Mouse (Mus musculus) CH12.LX (cell line): ENCODE measurements at regions not wholly inside any gene's neighbourhood (a gene's known extent, or its start where the extent isn't known, plus 50 kb on each side); places are given as distances from the start of the nearest gene placed in this dataset.
A peak's percentile ranks its signal among the peaks of the same experiment; 100 is the strongest.

Experiments
- DNase-seq: peaks from one replicate; pipeline ENCODE4 v3.0.0-alpha.2; 2013; ENCODE audit errors: extremely low read depth
- H3K27ac ChIP-seq: 2 replicates; pipeline ENCODE4 v1.5.1; 2012; ENCODE audit warnings: low read depth, mild to moderate bottlenecking, control low read depth, moderate library complexity; ENCODE audit not compliant: insufficient read depth
- H3K27me3 ChIP-seq: replicated peaks from 2 replicates; pipeline ENCODE3; 2012; ENCODE audit warnings: inconsistent platforms
- H3K36me3 ChIP-seq, 2 experiments: replicated peaks in 1 of 2; 2 replicates each; pipeline versions ENCODE3 to v1.6.1; 2012; ENCODE audit warnings: inconsistent platforms in 1 of 2, low read length in 1 of 2, mild to moderate bottlenecking in 1 of 2, mixed read lengths in 1 of 2, moderate library complexity in 1 of 2; ENCODE audit not compliant: control insufficient read depth in 1 of 2, insufficient read depth in 1 of 2
- H3K4me1 ChIP-seq, 2 experiments: 2 replicates each; pipeline ENCODE4 v1.6.1; 2012; ENCODE audit warnings: inconsistent platforms in 1 of 2, moderate library complexity in 1 of 2; ENCODE audit not compliant: insufficient read depth in 2 of 2, control insufficient read depth in 1 of 2
- H3K4me2 ChIP-seq: 2 replicates; pipeline ENCODE4 v1.6.1; 2012; ENCODE audit warnings: low read depth, mild to moderate bottlenecking, control low read depth; ENCODE audit not compliant: poor library complexity, insufficient read depth, severe bottlenecking
- H3K4me3 ChIP-seq, 3 experiments: fragments of 150-350 bp in 1 of 3; sonication (generic) in 1 of 3; replicated peaks in 1 of 3; 2 replicates each; pipeline versions ENCODE3 to v1.5.1; 2011 to 2012; ENCODE audit warnings: low read depth in 2 of 3, low read length in 2 of 3, mild to moderate bottlenecking in 2 of 3, moderate library complexity in 2 of 3, control low read depth in 1 of 3, improper control_type of control experiment in 1 of 3, inconsistent platforms in 1 of 3, mixed read lengths in 1 of 3; ENCODE audit not compliant: poor library complexity in 1 of 3
- H3K79me2 ChIP-seq: replicated peaks from 2 replicates; pipeline ENCODE4 v1.6.1; 2012; ENCODE audit warnings: mild to moderate bottlenecking, moderate library complexity; ENCODE audit not compliant: control insufficient read depth, poor library complexity, insufficient read depth, severe bottlenecking; ENCODE audit errors: extremely low read depth
- H3K9ac ChIP-seq: 2 replicates; pipeline ENCODE4 v1.6.1; 2012; ENCODE audit warnings: low read depth, mild to moderate bottlenecking, control low read depth, moderate library complexity; ENCODE audit not compliant: insufficient read depth
- H3K9me3 ChIP-seq: replicated peaks from 2 replicates; pipeline ENCODE3; 2012; ENCODE audit warnings: low read length, inconsistent platforms, mixed read lengths
- BHLHE40 ChIP-seq: IDR thresholded peaks from 2 replicates; pipeline ENCODE4 v1.6.1; 2011; ENCODE audit warnings: mild to moderate bottlenecking, low read depth, low read length, improper control_type of control experiment
- CHD2 ChIP-seq: IDR thresholded peaks from 2 replicates; pipeline ENCODE4 v1.6.1; 2011; ENCODE audit warnings: low read length, improper control_type of control experiment
- EP300 ChIP-seq: IDR thresholded peaks from 2 replicates; pipeline ENCODE4 v1.6.1; 2011; ENCODE audit warnings: low read length, improper control_type of control experiment
- ETS1 ChIP-seq: conservative IDR thresholded peaks from 2 replicates; pipeline ENCODE4 v1.6.1; 2012; ENCODE audit warnings: low read depth, mild to moderate bottlenecking, inconsistent platforms, low read length, improper control_type of control experiment, moderate library complexity
- IRF4 ChIP-seq: IDR thresholded peaks from 2 replicates; pipeline ENCODE4 v1.6.1; 2014; ENCODE audit warnings: low read depth, mild to moderate bottlenecking, inconsistent platforms, low read length, improper control_type of control experiment
- JUN ChIP-seq: IDR thresholded peaks from 2 replicates; pipeline ENCODE4 v1.6.1; 2011; ENCODE audit warnings: low read depth, mild to moderate bottlenecking, low read length, improper control_type of control experiment, moderate library complexity; ENCODE audit not compliant: insufficient read depth
- JUND ChIP-seq: conservative IDR thresholded peaks from 2 replicates; pipeline ENCODE4 v1.6.1; 2011; ENCODE audit warnings: low read depth, low read length, improper control_type of control experiment
- MAFK ChIP-seq: IDR thresholded peaks from 2 replicates; pipeline ENCODE4 v1.6.1; 2011; ENCODE audit warnings: low read length, improper control_type of control experiment; ENCODE audit not compliant: insufficient replicate concordance
- MAZ ChIP-seq: IDR thresholded peaks from 2 replicates; pipeline ENCODE4 v1.6.1; 2012; ENCODE audit warnings: low read depth, mild to moderate bottlenecking, inconsistent platforms, low read length, improper control_type of control experiment, moderate library complexity
- MEF2A ChIP-seq: IDR thresholded peaks from 2 replicates; pipeline ENCODE4 v1.6.1; 2014; ENCODE audit warnings: low read depth, mild to moderate bottlenecking, inconsistent platforms, low read length, improper control_type of control experiment, borderline replicate concordance
- MXI1 ChIP-seq: IDR thresholded peaks from 2 replicates; pipeline ENCODE4 v1.6.1; 2011; ENCODE audit warnings: mild to moderate bottlenecking, low read depth, low read length, improper control_type of control experiment
- NELFE ChIP-seq: IDR thresholded peaks from 2 replicates; pipeline ENCODE4 v1.6.1; 2011; ENCODE audit warnings: low read depth, low read length, improper control_type of control experiment
- NRF1 ChIP-seq: IDR thresholded peaks from 2 replicates; pipeline ENCODE4 v1.6.1; 2014; ENCODE audit warnings: low read depth, mild to moderate bottlenecking, inconsistent platforms, low read length, improper control_type of control experiment, moderate library complexity
- POLR2A ChIP-seq: IDR thresholded peaks from 2 replicates; pipeline ENCODE4 v1.6.1; 2011; ENCODE audit warnings: low read depth, mild to moderate bottlenecking, improper control_type of control experiment, low read length
- RCOR1 ChIP-seq: conservative IDR thresholded peaks from 2 replicates; pipeline ENCODE4 v1.6.1; 2012; ENCODE audit warnings: low read depth, mild to moderate bottlenecking, inconsistent platforms, low read length, improper control_type of control experiment
- SIN3A ChIP-seq: IDR thresholded peaks from 2 replicates; pipeline ENCODE4 v1.6.1; 2012; ENCODE audit warnings: low read length, improper control_type of control experiment, inconsistent platforms
- SMC3 ChIP-seq: IDR thresholded peaks from 2 replicates; pipeline ENCODE4 v1.6.1; 2011; ENCODE audit warnings: low read depth, low read length, improper control_type of control experiment
- TBP ChIP-seq: conservative IDR thresholded peaks from 2 replicates; pipeline ENCODE4 v1.6.1; 2011; ENCODE audit warnings: low read depth, low read length, improper control_type of control experiment
- TCF12 ChIP-seq: IDR thresholded peaks from 2 replicates; pipeline ENCODE4 v1.6.1; 2014; ENCODE audit warnings: low read depth, mild to moderate bottlenecking, inconsistent platforms, low read length, improper control_type of control experiment
- UBTF ChIP-seq: IDR thresholded peaks from 2 replicates; pipeline ENCODE4 v1.6.1; 2012; ENCODE audit warnings: low read depth, mild to moderate bottlenecking, inconsistent platforms, low read length, improper control_type of control experiment, moderate library complexity
- USF1 ChIP-seq: IDR thresholded peaks from 2 replicates; pipeline ENCODE4 v1.6.1; 2014; ENCODE audit warnings: low read depth, mild to moderate bottlenecking, inconsistent platforms, low read length, improper control_type of control experiment
- ZC3H11A ChIP-seq: IDR thresholded peaks from 2 replicates; pipeline ENCODE4 v1.6.1; 2012; ENCODE audit warnings: low read depth, mild to moderate bottlenecking, inconsistent platforms, low read length, improper control_type of control experiment
- ZKSCAN1 ChIP-seq: IDR thresholded peaks from 2 replicates; pipeline ENCODE4 v1.6.1; 2012; ENCODE audit warnings: low read depth, inconsistent platforms, low read length, improper control_type of control experiment, borderline replicate concordance
- ZNF384 ChIP-seq: IDR thresholded peaks from 2 replicates; pipeline ENCODE4 v1.6.1; 2012; ENCODE audit warnings: low read depth, low read length, improper control_type of control experiment, inconsistent platforms
- dilution Hi-C: fragments of 300-500 bp; cut with MboI; formaldehyde crosslinking; loops from 2 replicates; pipeline ENCODE4 v1.14.3; 2020; ENCODE audit warnings: low sequenced_read_pairs; ENCODE audit not compliant: extremely low pct_unique_long_range_greater_than_20kb, extremely low pct_ligation_motif_present
- in situ Hi-C: fragments of 300-500 bp; cut with MboI; formaldehyde crosslinking; loops from 3 replicates; pipeline ENCODE4 v1.14.3; 2019; ENCODE audit warnings: low sequenced_read_pairs, low pct_ligation_motif_present, low pct_unique_long_range_greater_than_20kb, mixed read lengths

GRCm38 (mm10) chr3:119933049-119933511 is 148.8 kb upstream of the Ptbp2 start:
- no peaks in the 10 kb centered on the region for H3K27me3 ChIP-seq
- dilution Hi-C loops: no loop called here
- DNase-seq: peak; percentile 0

GRCm38 (mm10) chr3:119928281-119928680 is 144.0 kb upstream of the Ptbp2 start:
- in situ Hi-C loops: no loop called here
- Histone ChIP-seq H3K79me2 (no peaks in the 10 kb centered on the region), H3K9me3 (peaks cover 46% of the 10 kb centered on the region), H3K36me3 (no peaks in the 10 kb centered on the region), H3K9ac (no peak overlapping the region), H3K4me2 (no peak overlapping the region), H3K27me3 (no peaks in the 10 kb centered on the region), H3K4me1 (no peaks in the 10 kb centered on the region), H3K4me3 (no peak overlapping the region), H3K27ac (no peak overlapping the region)
- no peak for DNase-seq
- dilution Hi-C loops: no loop called here
- TF ChIP-seq MXI1 (no peak), NELFE (no peak), MAZ (no peak), NRF1 (no peak), ZC3H11A (no peak), USF1 (no peak), ZKSCAN1 (no peak), UBTF (no peak), JUND (no peak), MEF2A (no peak), SMC3 (no peak), CHD2 (no peak)

More at GRCm38 (mm10) chr3:119933049-119933511, 148.8 kb upstream of the Ptbp2 start:
- peaks cover 0 to 4% of the 10 kb centered on the region in 2 experiments; a peak in 2 of 4 replicates for H3K4me1 ChIP-seq
- H3K27ac ChIP-seq: no peak overlapping the region
- H3K9me3 ChIP-seq: peaks cover 43% of the 10 kb centered on the region
- H3K9ac ChIP-seq: no peak overlapping the region
- in situ Hi-C loops: no loop called here
- H3K4me3 ChIP-seq: no peak overlapping the region
- H3K4me2 ChIP-seq: peak overlapping the region; percentile 62
- H3K36me3 ChIP-seq: no peaks in the 10 kb centered on the region
- H3K79me2 ChIP-seq: no peaks in the 10 kb centered on the region
- TF ChIP-seq TCF12 (no peak), BHLHE40 (0 out of 2 replicates have a peak, but pooled peaks have one; percentile 27), MAZ (no peak), MAFK (peak; percentile 21; the same call in 1 of the 2 replicates), IRF4 (peak; percentile 93), ZNF384 (peak; percentile 86), JUND (0 out of 2 replicates have a peak, but pooled peaks have one; percentile 30), JUN (peak; percentile 11; the same call in 1 of the 2 replicates), EP300 (peak; percentile 90), RCOR1 (0 out of 2 replicates have a peak, but pooled peaks have one; percentile 60), POLR2A (no peak), TBP (0 out of 2 replicates have a peak, but pooled peaks have one; percentile 41), MEF2A (peak; percentile 46; the same call in 1 of the 2 replicates), ETS1 (peak; percentile 54), SIN3A (0 out of 2 replicates have a peak, but pooled peaks have one; percentile 47)
